ENCODE assay signal across 18 mouse cellular contexts in the genomic region with DNA sequence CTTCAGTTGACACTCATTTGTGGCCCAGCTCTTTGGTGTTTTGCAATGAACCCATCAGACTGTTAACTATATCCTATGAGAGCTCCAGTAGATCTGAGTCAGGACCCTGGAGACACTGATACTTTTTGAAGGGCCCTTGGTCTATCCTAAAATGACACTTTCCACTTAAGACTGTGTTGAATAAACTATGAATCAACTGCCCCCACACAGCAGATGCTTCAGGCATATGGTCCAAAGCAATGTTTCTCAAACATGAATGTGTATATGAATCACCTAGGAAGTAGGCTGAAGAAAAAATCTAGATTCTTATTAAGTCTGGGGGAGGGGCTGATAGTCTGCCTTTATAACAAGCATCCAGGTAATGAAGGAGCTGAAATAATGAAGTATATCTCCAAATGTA.
DNase-seq lines count a peak whose midpoint lies in the region; TF ChIP-seq lines count a peak whose summit lies in the region.
"Had no signal": no experiment of that assay in that cellular context is flagged by ENCODE, and none has a peak within 500 bp of the region (broad histone marks: within the 10 kb centered on the region; RNA-seq: fewer than 3 reads in every experiment).

No protein-coding gene starts in this region.

- TF ChIP-seq CTCF in left cerebral cortex, adult 2 months (IDR thresholded peaks at IDR 0.05), result no peak

- no peak overlapping the region for H3K4me3 ChIP-seq in heart, embryonic 10.5 days
- no peak overlapping the region for H3K4me3 ChIP-seq in left cerebral cortex, adult 2 months
- H3K4me3 ChIP-seq: embryonic facial prominence, embryonic 10.5 days; forebrain, embryonic 13.5 days; heart, embryonic 13.5 days; hindbrain, embryonic 15.5 days had no signal

- peak; percentile 36 for DNase-seq in heart, adult 11 months
- no peak for DNase-seq in heart, embryonic 10.5 days (ENCODE audit: low spot score)
- peak; percentile 19 to 33 for DNase-seq in left cerebral cortex, adult 2 months (ENCODE audit: extremely low spot score in 1 of 2, low spot score in 2 of 2)
- DNase-seq in left cerebral cortex, postnatal 4 days, result no peak
- DNase-seq in right cerebral cortex, adult 18-20 months, result peak; percentile 20
- no peak for DNase-seq in right cerebral cortex, postnatal 4 days
- DNase-seq in telencephalon, adult 2 months (ENCODE audit: low read depth, low spot score), result peak; percentile 27
- DNase-seq: adrenal gland, postnatal 14 days; cerebellum, adult 2 months; cerebellum, postnatal 10 days; forebrain, postnatal 0 days; gastrocnemius, postnatal 14 days; heart, postnatal 36 days had no signal

- no peaks in the 10 kb centered on the region for H3K9me3 ChIP-seq in heart, embryonic 10.5 days
- H3K9me3 ChIP-seq: embryonic facial prominence, embryonic 10.5 days; forebrain, embryonic 13.5 days; heart, embryonic 13.5 days; hindbrain, embryonic 15.5 days had no signal

- intact Hi-C loops in left cerebral cortex, adult 2 months (cut with DNase I), result no loop called here
- intact Hi-C loops in left cerebral cortex, postnatal 4 days (cut with DNase I), result no loop called here

- H3K4me1 ChIP-seq in heart, embryonic 10.5 days, result no peaks in the 10 kb centered on the region
- H3K4me1 ChIP-seq: embryonic facial prominence, embryonic 10.5 days; forebrain, embryonic 13.5 days; heart, embryonic 13.5 days; hindbrain, embryonic 15.5 days had no signal

- no peak overlapping the region for H3K27ac ChIP-seq in heart, embryonic 10.5 days
- H3K27ac ChIP-seq in left cerebral cortex, adult 2 months, result no peak overlapping the region
- H3K27ac ChIP-seq: embryonic facial prominence, embryonic 10.5 days; forebrain, embryonic 13.5 days; heart, embryonic 13.5 days; hindbrain, embryonic 15.5 days had no signal

- H3K27me3 ChIP-seq in heart, embryonic 10.5 days (ENCODE audit: insufficient read depth, poor library complexity, severe bottlenecking), result no peaks in the 10 kb centered on the region
- H3K27me3 ChIP-seq: CH12.LX; forebrain, embryonic 13.5 days; heart, embryonic 13.5 days; hindbrain, embryonic 15.5 days had no signal

- no peaks in the 10 kb centered on the region for H3K36me3 ChIP-seq in heart, embryonic 10.5 days
- H3K36me3 ChIP-seq: embryonic facial prominence, embryonic 10.5 days; heart, embryonic 13.5 days; hindbrain, embryonic 15.5 days had no signal

Comparison
In these comparisons a context has a peak if more than half of its experiments do, and no peak if none do; other contexts are left out.
1. DNase-seq: peak in heart, adult 11 months (single experiment), left cerebral cortex, adult 2 months (2 of 2), right cerebral cortex, adult 18-20 months (single experiment) and telencephalon, adult 2 months (single experiment); none in heart, embryonic 10.5 days (single experiment), left cerebral cortex, postnatal 4 days (single experiment) and right cerebral cortex, postnatal 4 days (single experiment).